Mouse (Mus musculus) heart, embryonic 14.5 days (tissue): ENCODE results near the gene Usp35. TPM values are rescaled to one million over a fixed set of nuclear protein-coding genes. Genes with fewer than 3 reads are reported as not detected.

Source experiments
- ATAC-seq: fragments of 200-750 bp; cut with Nextera tagmentation; 2 replicates; pipeline ENCODE4 v1.8.0; 2017; ENCODE audit warnings: low read depth, moderate TSS enrichment; ENCODE audit not compliant: insufficient number of reproducible peaks, insufficient read depth, low FRiP score
- H3K27ac ChIP-seq, 2 experiments: fragments of 200-500 bp in 1 of 2; fragments of 300-500 bp in 1 of 2; sonication (generic) in 1 of 2; replicated peaks in 1 of 2; 2 replicates each; pipeline ENCODE4 v1.5.1; 2012 to 2014; ENCODE audit warnings: low read depth in 2 of 2, low read length in 2 of 2, control low read depth in 1 of 2, mild to moderate bottlenecking in 1 of 2, mixed read lengths in 1 of 2; ENCODE audit not compliant: control insufficient read depth in 1 of 2, insufficient read depth in 1 of 2
- H3K27me3 ChIP-seq: fragments of 300-500 bp; sonication (generic); 2 replicates; pipeline ENCODE4 v1.6.1; 2014; ENCODE audit warnings: mild to moderate bottlenecking, low read length, control low read depth; ENCODE audit not compliant: control insufficient read depth, insufficient read depth
- H3K36me3 ChIP-seq: fragments of 300-500 bp; sonication (generic); 2 replicates; pipeline ENCODE4 v1.6.1; 2014; ENCODE audit warnings: mild to moderate bottlenecking, control low read depth, low read length, mixed read lengths; ENCODE audit not compliant: control insufficient read depth, insufficient read depth
- H3K4me1 ChIP-seq, 2 experiments: fragments of 200-500 bp in 1 of 2; fragments of 300-500 bp in 1 of 2; sonication (generic) in 1 of 2; 2 replicates each; pipeline ENCODE4 v1.6.1; 2012 to 2014; ENCODE audit warnings: low read length in 2 of 2, control low read depth in 1 of 2, mixed read lengths in 1 of 2; ENCODE audit not compliant: control insufficient read depth in 2 of 2, insufficient read depth in 2 of 2
- H3K4me2 ChIP-seq: fragments of 300-500 bp; sonication (generic); 2 replicates; pipeline ENCODE4 v1.6.1; 2014; ENCODE audit warnings: mild to moderate bottlenecking, low read length
- H3K4me3 ChIP-seq, 2 experiments: fragments of 200-500 bp in 1 of 2; fragments of 300-500 bp in 1 of 2; sonication (generic) in 1 of 2; 2 replicates each; pipeline ENCODE4 v1.5.1; 2012 to 2014; ENCODE audit warnings: low read length in 2 of 2, mild to moderate bottlenecking in 2 of 2, control low read depth in 1 of 2, low read depth in 1 of 2, moderate library complexity in 1 of 2; ENCODE audit not compliant: control insufficient read depth in 1 of 2, insufficient read depth in 1 of 2
- H3K9ac ChIP-seq: fragments of 300-500 bp; sonication (generic); 2 replicates; pipeline ENCODE4 v1.6.1; 2014; ENCODE audit warnings: mild to moderate bottlenecking, low read length
- H3K9me3 ChIP-seq: fragments of 300-500 bp; sonication (generic); 2 replicates; pipeline ENCODE4 v1.6.1; 2016; ENCODE audit warnings: low read length, control low read depth; ENCODE audit not compliant: control insufficient read depth
- WGBS: fragments of 180-500 bp; shearing (Covaris S2); extraction: QIAGEN DNeasy Blood & Tissue Kit; methylation state at CpG from one replicate; pipeline ENCODE4 v1.1.7; 2014; 5-methylcytosine and 5-hydroxymethylcytosine counted together
- polyA plus RNA-seq: library from polyadenylated mRNA; unstranded; fragments of >200 nt; fragmentation: Nextera tagmentation; extraction: Ambion mirVana; gene quantifications from 2 replicates; pipeline ENCODE4 v1.2.1, GENCODE M21; 2014

The Usp35 gene
- polyA plus RNA-seq, 1 experiment from 2014 or later, result 1.6 TPM

DNA sequence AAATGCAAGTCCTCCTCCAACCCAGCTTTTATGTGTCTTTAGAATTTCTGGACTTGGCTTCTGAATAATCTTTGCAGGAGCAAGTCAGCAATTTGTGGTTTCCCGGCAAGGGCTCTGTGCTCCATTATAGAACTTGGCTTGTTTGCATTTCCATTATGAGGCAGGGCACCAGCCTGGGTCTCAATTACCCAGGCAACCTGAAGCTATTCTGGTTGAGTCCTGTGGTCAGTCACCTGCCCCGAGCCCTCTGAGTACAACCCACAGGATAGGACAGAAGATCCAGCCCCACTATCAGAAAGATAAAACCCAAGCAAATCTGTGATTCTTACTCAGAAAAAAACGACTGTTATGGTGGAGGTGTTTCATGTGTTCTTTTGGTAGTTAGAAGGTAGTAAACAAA, 29.1 kb upstream of the Usp35 start:
- Histone ChIP-seq H3K4me3 (no peak overlapping the region), H3K4me1 (peaks cover 0 to 2% of the 10 kb centered on the region in 2 experiments; a peak in 1 of 4 replicates), H3K27ac (no peak overlapping the region), H3K27me3 (no peaks in the 10 kb centered on the region), H3K36me3 (no peaks in the 10 kb centered on the region), H3K9me3 (no peaks in the 10 kb centered on the region), H3K4me2 (no peak overlapping the region), H3K9ac (no peak overlapping the region)
- no peak for ATAC-seq
- WGBS, result 56% methylated on average over 3 of the region's 3 CpGs

DNA sequence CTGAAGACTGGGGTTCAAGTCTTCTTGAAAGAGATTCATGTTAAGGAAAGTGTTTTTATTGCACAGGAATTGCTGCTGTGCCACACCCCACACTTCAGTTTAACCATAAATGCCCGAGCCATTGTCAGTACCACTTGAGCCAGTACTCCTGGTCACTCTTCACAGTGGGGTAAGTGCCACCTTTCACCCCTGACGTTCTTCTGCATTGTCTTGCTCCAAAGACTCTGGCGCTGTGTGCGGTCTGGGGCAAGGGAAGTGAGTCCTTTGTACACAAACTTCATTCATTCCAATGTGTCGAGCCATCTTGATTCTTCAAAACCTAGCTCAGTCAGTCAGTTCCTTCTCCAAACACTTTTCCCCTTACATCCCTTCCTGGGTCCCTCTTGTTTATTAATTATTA, 28.3 kb upstream of the Usp35 start:
- Histone ChIP-seq H3K4me2 (no peak overlapping the region), H3K27me3 (no peaks in the 10 kb centered on the region), H3K36me3 (no peaks in the 10 kb centered on the region), H3K27ac (no peak overlapping the region), H3K4me1 (peaks cover 6% of the 10 kb centered on the region in 2 experiments; a peak in 3 of 4 replicates), H3K9ac (no peak overlapping the region), H3K4me3 (no peak overlapping the region), H3K9me3 (no peaks in the 10 kb centered on the region)
- whole genome bisulfite sequencing, result 71% methylated on average over 5 of the region's 5 CpGs
- ATAC-seq, result no peak

DNA sequence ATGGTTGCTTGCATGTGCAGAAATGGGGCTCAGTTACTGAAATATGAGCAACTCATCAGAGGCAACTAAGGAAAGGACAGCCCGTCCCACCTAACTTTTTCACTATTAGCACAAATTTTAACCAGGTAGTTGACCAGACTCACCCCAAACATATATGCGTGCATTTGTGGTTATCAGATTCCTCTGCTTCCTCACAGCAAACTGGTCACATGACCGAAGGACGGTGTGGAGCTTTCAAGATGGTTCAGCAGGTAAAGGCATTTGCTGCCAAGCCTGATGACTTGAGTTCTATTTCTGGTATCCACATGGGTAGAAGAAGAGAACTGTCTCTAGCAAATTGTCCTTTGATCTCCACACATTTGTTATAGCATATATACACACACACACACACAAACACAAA, 26.5 kb upstream of the Usp35 start:
- H3K4me3 ChIP-seq, result no peak overlapping the region
- no peak overlapping the region for H3K9ac ChIP-seq
- H3K4me2 ChIP-seq, result no peak overlapping the region
- peaks cover 10 to 15% of the 10 kb centered on the region in 2 experiments; a peak in 3 of 4 replicates for H3K4me1 ChIP-seq
- no peaks in the 10 kb centered on the region for H3K36me3 ChIP-seq
- H3K27me3 ChIP-seq, result no peaks in the 10 kb centered on the region
- no peaks in the 10 kb centered on the region for H3K9me3 ChIP-seq
- whole genome bisulfite sequencing, result 73% methylated on average over 4 of the region's 4 CpGs
- no peak for ATAC-seq
- H3K27ac ChIP-seq, result no peak overlapping the region

DNA sequence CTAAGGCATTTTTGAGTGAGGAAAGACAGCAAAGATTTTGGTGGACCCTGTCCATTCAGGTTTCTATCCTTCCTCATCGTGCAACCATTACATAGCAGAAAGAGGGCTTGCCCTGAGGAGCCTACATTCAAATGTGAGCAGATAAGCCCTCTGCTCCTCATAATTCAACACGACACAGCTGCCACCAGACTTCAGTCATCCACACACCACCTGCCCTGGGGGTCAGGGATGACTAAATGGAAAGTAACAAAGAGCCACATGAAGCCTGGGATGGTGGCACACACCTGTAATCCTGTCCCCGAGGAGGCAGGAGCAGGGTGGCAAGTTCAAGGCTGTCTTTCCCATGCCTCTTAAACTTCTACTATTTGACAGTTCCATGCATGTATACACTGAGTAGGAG, 26.0 kb upstream of the Usp35 start:
- WGBS, result 71% methylated on average over 3 of the region's 3 CpGs
- Histone ChIP-seq H3K9ac (no peak overlapping the region), H3K27ac (no peak overlapping the region), H3K4me3 (no peak overlapping the region), H3K4me2 (no peak overlapping the region), H3K36me3 (no peaks in the 10 kb centered on the region), H3K9me3 (no peaks in the 10 kb centered on the region), H3K4me1 (peaks cover 10 to 15% of the 10 kb centered on the region in 2 experiments; a peak in 3 of 4 replicates), H3K27me3 (no peaks in the 10 kb centered on the region)
- ATAC-seq, result no peak

DNA sequence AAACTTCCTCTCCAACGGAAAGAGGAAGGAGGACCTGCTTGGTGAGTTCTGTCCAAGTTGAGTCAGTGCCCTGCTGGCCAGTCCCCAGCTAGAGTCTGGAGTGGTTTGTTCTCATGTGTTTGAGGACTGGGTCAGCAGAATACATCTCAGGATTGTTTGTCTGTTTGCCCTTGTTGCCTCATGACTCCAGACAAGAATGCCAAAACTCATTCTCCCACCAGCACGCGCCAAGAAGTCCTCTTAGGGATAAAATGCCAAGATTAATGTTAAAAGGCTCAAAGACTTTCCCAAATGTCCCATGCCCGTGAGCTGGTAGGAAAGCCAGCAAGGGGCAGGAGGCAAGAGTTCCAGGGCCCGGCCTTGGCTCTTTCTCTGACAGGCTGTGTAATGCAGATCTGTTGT, 25.1 kb upstream of the Usp35 start:
- no peaks in the 10 kb centered on the region for H3K9me3 ChIP-seq
- ATAC-seq, result no peak
- no peak overlapping the region for H3K27ac ChIP-seq
- no peak overlapping the region for H3K4me2 ChIP-seq
- H3K36me3 ChIP-seq, result no peaks in the 10 kb centered on the region
- 78% methylated on average over 5 of the region's 5 CpGs for WGBS
- H3K4me3 ChIP-seq, result no peak overlapping the region
- no peaks in the 10 kb centered on the region for H3K27me3 ChIP-seq
- H3K4me1 ChIP-seq, result peaks cover 10 to 15% of the 10 kb centered on the region in 2 experiments; a peak in 3 of 4 replicates
- H3K9ac ChIP-seq, result no peak overlapping the region

DNA sequence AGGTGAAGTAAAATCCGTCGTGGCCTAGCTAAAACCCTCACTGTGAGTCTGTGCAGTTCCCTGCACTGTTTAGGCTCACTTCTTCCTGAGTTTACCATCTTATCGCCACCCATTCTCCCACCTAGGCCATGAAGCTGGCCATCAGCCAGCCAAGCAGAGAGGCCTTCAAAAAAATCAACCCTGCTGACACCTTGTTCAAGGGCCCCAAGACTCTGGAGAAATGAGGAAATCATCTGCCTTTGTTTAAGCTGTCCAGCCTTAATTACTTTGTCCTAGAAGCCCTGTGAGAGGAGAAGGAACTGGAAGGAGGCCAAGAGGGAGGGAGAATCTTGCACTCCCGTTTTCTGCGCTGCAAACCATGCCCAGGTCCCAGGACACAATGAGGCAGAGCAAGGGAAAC, 24.4 kb upstream of the Usp35 start:
- Histone ChIP-seq H3K36me3 (no peaks in the 10 kb centered on the region), H3K4me1 (peaks cover 10 to 15% of the 10 kb centered on the region in 2 experiments; a peak in 3 of 4 replicates), H3K4me3 (no peak overlapping the region), H3K27ac (no peak overlapping the region), H3K27me3 (no peaks in the 10 kb centered on the region), H3K9ac (no peak overlapping the region), H3K4me2 (no peak overlapping the region), H3K9me3 (no peaks in the 10 kb centered on the region)
- 67% methylated on average over 5 of the region's 5 CpGs for WGBS
- no peak for ATAC-seq

DNA sequence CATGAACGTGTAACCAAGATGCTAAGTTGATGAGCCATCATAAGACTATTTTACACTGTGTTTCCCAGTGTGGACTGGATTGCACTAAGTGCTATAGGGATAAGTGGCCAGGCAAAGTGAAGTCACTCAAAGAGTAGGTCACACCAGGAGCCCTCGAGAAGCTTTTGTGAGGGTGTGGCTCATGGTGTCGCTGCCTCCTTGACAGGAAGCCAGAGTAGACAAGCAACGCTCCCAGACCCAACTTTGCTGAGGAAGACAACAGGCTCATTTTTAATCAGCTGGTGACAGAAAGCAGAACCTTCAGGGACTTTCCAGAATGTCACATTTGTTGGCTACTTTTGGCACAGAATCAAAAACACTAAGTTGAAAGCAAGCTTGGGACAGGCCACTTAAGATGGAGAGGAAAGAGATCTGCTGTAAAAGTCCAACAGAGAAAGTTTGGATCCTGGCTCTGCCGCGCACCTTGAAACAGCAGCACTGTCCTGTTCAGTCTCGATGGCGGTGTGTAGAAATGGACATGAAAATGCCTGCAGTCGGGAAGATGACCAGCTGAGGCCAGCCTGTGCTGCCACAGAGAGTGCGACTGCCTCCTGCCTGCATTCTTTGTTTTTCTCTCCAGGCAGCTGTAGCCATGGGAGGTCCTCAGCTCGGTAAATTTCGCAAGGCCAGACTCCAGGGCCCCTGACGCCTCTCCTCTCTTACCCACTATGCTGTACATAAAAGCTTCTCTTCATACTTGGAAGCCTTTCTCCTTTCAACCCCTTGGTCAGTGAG, 23.4 kb upstream of the Usp35 start:
- Histone ChIP-seq H3K4me3 (no peak overlapping the region), H3K4me2 (peak overlapping the region; percentile 49), H3K36me3 (no peaks in the 10 kb centered on the region), H3K27me3 (no peaks in the 10 kb centered on the region), H3K9me3 (no peaks in the 10 kb centered on the region), H3K9ac (peak overlapping the region; percentile 34; the same call in 1 of the 2 replicates), H3K4me1 (peaks cover 10 to 15% of the 10 kb centered on the region in 2 experiments; a peak in 3 of 4 replicates), H3K27ac (peak overlapping the region; percentile 8 to 57)
- ATAC-seq, result 0 out of 2 replicates have a peak, but pooled peaks have one; percentile 19
- 16% methylated on average over 13 of the region's 13 CpGs for WGBS
